Mouse (Mus musculus) testis, adult 2 months (tissue): ENCODE measurements around the gene Gcnt2.

Source experiments
- CTCF ChIP-seq: fragments of 200-500 bp; IDR thresholded peaks from 2 replicates; pipeline ENCODE4 v1.5.1; 2012; ENCODE audit warnings: low read depth, mild to moderate bottlenecking, inconsistent platforms, low read length, moderate library complexity; ENCODE audit not compliant: control insufficient read depth, insufficient read depth, insufficient replicate concordance
- POLR2A ChIP-seq: fragments of 200-500 bp; IDR thresholded peaks from 2 replicates; pipeline ENCODE4 v1.6.1; 2012; ENCODE audit warnings: low read depth, mild to moderate bottlenecking, inconsistent platforms, low read length, moderate library complexity; ENCODE audit not compliant: control insufficient read depth

DNA sequence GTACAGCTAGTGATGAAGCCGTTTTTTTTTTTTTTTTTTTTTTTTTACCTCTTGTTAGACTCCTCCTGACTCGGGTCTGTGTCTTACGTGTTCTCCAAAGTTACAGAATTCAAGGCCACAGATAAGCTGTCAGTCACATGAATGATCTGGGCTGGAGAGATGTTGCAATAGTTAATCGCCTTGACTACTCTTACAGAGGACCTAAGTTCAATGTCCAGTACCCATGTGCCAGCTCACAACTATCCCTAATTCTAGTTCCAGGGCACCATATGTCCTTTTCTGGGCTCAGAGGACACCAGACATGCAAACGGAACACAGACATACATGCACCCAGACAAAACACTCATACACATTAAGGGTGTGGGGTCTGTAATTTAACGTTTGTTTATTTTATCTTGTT lies 8.9 kb upstream of the Gcnt2 start:
- no peak for TF ChIP-seq CTCF
- TF ChIP-seq POLR2A: no peak
